Mouse (Mus musculus): ENCODE results near the gene Rpl3. TPM values are rescaled to one million over a fixed set of nuclear protein-coding genes. Genes with fewer than 3 reads are reported as not detected.

The Rpl3 gene
- polyA plus RNA-seq, 1 experiment from 2014 or later = 980 TPM

DNA sequence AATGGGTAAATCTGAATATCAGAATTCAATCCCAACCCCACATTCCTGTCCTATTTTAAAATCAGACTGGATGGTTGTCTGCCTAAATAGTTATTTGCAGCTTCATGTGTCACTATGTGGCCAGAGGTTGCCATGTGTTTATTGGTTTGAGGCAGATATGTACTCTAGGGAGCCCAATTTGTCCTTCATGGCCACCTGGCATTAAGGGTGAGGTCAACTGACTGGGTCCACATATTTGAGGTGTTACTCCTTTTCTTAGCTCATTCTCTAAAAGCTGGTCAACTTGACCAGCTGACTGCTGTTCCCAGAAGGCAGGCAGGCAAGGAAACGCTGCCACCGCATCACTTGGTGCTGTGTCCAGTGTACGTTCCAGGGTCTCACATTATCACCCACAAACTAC, 11.7 kb downstream of the Rpl3 start:
- no peak for DNase-seq (ENCODE audit: low spot score)
- Histone ChIP-seq H3K36me3 (peaks cover 60% of the 10 kb centered on the region), H3K27me3 (ENCODE audit: insufficient read depth, poor library complexity, severe bottlenecking) (no peaks in the 10 kb centered on the region), H3K27ac (no peak overlapping the region), H3K4me1 (peaks cover 36% of the 10 kb centered on the region), H3K9me3 (no peaks in the 10 kb centered on the region), H3K4me3 (peak overlapping the region; percentile 81; the same call in 1 of the 2 replicates)
- WGBS = 85% methylated on average over 3 of the region's 3 CpGs

DNA sequence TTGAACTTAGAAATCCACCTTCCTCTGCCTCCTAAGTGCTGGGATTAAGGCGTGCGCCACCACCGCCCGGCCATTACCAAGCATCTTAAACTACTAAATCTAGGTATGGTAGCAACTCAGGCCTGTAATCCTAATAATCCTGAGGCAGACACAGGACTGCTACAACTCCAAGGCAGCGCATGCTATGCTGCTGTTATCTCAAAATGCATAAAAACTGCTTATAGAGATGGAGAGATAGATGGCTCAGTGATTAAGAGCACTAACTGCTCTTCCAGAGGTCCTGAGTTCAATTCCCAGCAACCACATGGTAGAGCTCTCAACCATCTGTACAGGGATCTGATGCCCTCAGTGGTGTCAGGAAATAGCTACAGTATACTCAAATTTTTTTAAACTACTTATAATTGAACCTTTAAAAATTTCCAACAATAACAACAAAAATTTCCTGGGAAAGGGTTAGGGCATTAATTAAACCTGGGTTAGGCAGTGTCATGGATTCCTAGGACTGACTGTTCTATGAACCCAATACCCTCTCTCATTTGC, 12.5 kb downstream of the Rpl3 start:
- Histone ChIP-seq H3K9me3 (no peaks in the 10 kb centered on the region), H3K4me3 (no peak overlapping the region), H3K27ac (no peak overlapping the region), H3K27me3 (ENCODE audit: insufficient read depth, poor library complexity, severe bottlenecking) (no peaks in the 10 kb centered on the region), H3K36me3 (peaks cover 60% of the 10 kb centered on the region), H3K4me1 (peaks cover 41% of the 10 kb centered on the region)
- 88% methylated on average over 5 of the region's 5 CpGs for WGBS
- no peak for DNase-seq (ENCODE audit: low spot score)

DNA sequence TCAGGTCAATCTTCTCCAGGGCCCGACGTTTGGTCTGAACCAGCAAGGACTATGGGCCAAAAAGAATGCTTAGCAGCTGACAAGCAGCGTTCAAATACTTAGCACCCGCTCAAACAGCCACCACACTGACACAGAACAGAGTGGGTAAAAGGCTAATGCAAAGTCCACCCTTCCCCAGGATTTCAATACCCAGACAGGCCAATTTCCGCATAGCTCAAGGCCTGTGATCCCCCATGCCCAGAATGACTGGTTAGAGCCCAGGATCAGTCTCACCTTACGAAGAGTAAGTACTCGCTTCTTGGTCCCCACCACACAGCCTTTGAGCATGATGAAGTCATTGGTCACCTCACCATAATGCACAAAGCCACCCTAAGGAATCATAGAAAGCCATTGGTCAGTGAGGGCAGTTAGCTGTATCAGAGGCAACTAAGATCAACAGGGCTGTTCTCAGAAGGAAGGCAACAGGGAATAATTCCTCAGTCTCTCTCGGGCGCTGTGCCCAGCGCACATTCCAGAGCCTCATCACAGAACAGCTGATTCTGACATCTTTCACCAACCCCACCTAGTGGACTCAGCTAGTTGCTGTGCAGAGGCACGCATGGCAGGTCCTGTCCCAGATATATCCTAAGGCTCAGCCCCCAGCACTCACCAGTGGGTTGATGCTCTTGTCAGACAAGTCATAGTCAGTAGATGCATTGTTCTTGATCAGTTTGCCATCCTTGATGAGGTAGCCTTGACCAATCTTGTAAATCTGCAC, 13.4 kb downstream of the Rpl3 start:
- WGBS = 76% methylated on average over 11 of the region's 11 CpGs
- DNase-seq (ENCODE audit: low spot score) = no peak
- H3K27me3 ChIP-seq (ENCODE audit: insufficient read depth, poor library complexity, severe bottlenecking) = no peaks in the 10 kb centered on the region
- no peak overlapping the region for H3K27ac ChIP-seq
- no peaks in the 10 kb centered on the region for H3K9me3 ChIP-seq
- no peak overlapping the region for H3K4me3 ChIP-seq
- peaks cover 60% of the 10 kb centered on the region for H3K36me3 ChIP-seq
- peaks cover 41% of the 10 kb centered on the region for H3K4me1 ChIP-seq

- Histone ChIP-seq H3K9me3 (no peaks in the 10 kb centered on the region), H3K27me3 (ENCODE audit: insufficient read depth, poor library complexity, severe bottlenecking) (0 out of 2 replicates have a peak, but pooled peaks cover 3% of the 10 kb centered on the region), H3K4me3 (no peak overlapping the region), H3K4me1 (peaks cover 45% of the 10 kb centered on the region), H3K27ac (peak overlapping the region; percentile 26; the same call in 1 of the 2 replicates), H3K36me3 (peaks cover 52% of the 10 kb centered on the region)
- WGBS = 5% methylated on average over 2 of the region's 2 CpGs
- peak; percentile 91 for DNase-seq (ENCODE audit: low spot score)
Measured at GRCm38 (mm10) chr15:80076338-80077136, 15.1 kb downstream of the Rpl3 start.

GRCm38 (mm10) chr15:80075733-80076337, 15.8 kb downstream of the Rpl3 start:
- 31% methylated on average over 5 of the region's 5 CpGs for WGBS
- Histone ChIP-seq H3K4me3 (no peak overlapping the region), H3K9me3 (no peaks in the 10 kb centered on the region), H3K4me1 (peaks cover 40% of the 10 kb centered on the region), H3K27ac (peak overlapping the region; percentile 26; the same call in 1 of the 2 replicates), H3K27me3 (ENCODE audit: insufficient read depth, poor library complexity, severe bottlenecking) (0 out of 2 replicates have a peak, but pooled peaks cover 3% of the 10 kb centered on the region), H3K36me3 (peaks cover 45% of the 10 kb centered on the region)
- DNase-seq (ENCODE audit: low spot score) = no peak

DNA sequence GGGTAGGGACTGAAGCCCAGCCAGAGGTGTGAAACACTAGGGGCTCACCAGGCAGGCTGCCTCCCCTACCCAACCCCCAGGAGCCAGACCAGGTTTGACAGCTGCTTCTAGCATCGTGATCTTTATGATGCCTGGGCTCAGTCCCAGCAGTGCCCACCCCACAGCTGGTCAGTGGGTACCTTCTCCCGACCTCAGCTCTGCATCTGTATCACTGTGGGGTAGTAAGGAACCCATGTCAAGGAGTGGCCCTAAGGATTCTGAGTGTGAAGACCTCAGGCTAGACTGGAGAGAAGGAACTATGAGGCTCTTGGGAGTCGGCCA, 16.3 kb downstream of the Rpl3 start:
- no peak overlapping the region for H3K4me3 ChIP-seq
- no peaks in the 10 kb centered on the region for H3K9me3 ChIP-seq
- H3K27me3 ChIP-seq (ENCODE audit: insufficient read depth, poor library complexity, severe bottlenecking) = 0 out of 2 replicates have a peak, but pooled peaks cover 3% of the 10 kb centered on the region
- peak overlapping the region; percentile 26; the same call in 1 of the 2 replicates for H3K27ac ChIP-seq
- peaks cover 37% of the 10 kb centered on the region for H3K4me1 ChIP-seq
- no peak for DNase-seq (ENCODE audit: low spot score)
- 40% methylated on average over 3 of the region's 3 CpGs for WGBS
- H3K36me3 ChIP-seq = peaks cover 40% of the 10 kb centered on the region

GRCm38 (mm10) chr15:80074663-80075373, 16.9 kb downstream of the Rpl3 start:
- Histone ChIP-seq H3K36me3 (peaks cover 34% of the 10 kb centered on the region), H3K4me3 (no peak overlapping the region), H3K27me3 (ENCODE audit: insufficient read depth, poor library complexity, severe bottlenecking) (0 out of 2 replicates have a peak, but pooled peaks cover 3% of the 10 kb centered on the region), H3K27ac (peak overlapping the region; percentile 26; the same call in 1 of the 2 replicates), H3K4me1 (peaks cover 42% of the 10 kb centered on the region), H3K9me3 (no peaks in the 10 kb centered on the region)
- no peak for DNase-seq (ENCODE audit: low spot score)
- WGBS = 41% methylated on average over 6 of the region's 6 CpGs

GRCm38 (mm10) chr15:80073256-80073621, 18.4 kb downstream of the Rpl3 start:
- Histone ChIP-seq H3K4me1 (peaks cover 45% of the 10 kb centered on the region), H3K27ac (no peak overlapping the region), H3K36me3 (peaks cover 19% of the 10 kb centered on the region), H3K27me3 (ENCODE audit: insufficient read depth, poor library complexity, severe bottlenecking) (0 out of 2 replicates have a peak, but pooled peaks cover 3% of the 10 kb centered on the region), H3K4me3 (no peak overlapping the region), H3K9me3 (no peaks in the 10 kb centered on the region)
- no peak for DNase-seq (ENCODE audit: low spot score)
- WGBS = 78% methylated on average over 1 of the region's 1 CpGs

DNA sequence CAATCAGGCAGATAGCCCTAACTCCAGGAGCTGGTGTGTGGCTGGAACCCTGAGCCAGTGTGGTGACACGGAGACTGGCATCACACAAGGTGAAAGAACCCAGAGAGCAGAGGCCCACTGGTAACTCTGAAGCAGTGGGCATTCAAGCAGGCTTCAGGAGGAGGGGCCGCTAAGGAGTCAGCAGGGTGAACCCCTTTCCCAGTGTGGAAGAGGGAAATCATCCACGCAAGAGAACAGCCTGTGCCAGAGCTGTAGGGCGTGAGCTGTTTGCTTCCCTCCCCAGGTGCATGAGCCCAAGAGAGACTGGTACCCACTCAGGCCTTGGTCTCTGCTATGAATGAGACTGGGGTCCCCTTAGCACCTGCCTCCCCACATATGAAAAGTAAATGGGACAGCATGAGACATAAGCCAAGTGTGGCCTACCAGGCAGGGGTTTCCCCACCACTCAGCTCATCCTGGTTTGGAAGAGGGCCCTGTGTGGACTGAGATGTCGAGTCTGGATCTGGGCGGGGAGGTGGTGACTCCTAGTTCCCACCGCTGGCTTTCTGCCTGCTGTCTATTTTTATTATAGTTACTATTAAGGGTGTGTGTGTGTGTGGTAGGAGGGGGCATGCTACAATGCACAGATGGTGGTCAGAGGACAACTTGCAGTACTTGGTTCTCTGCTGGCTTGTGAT, 19.0 kb downstream of the Rpl3 start:
- peaks cover 13% of the 10 kb centered on the region for H3K36me3 ChIP-seq
- 79% methylated on average over 7 of the region's 7 CpGs for WGBS
- no peaks in the 10 kb centered on the region for H3K9me3 ChIP-seq
- H3K4me1 ChIP-seq = peaks cover 45% of the 10 kb centered on the region
- no peak overlapping the region for H3K27ac ChIP-seq
- DNase-seq (ENCODE audit: low spot score) = no peak
- no peak overlapping the region for H3K4me3 ChIP-seq
- H3K27me3 ChIP-seq (ENCODE audit: insufficient read depth, poor library complexity, severe bottlenecking) = 0 out of 2 replicates have a peak, but pooled peaks cover 3% of the 10 kb centered on the region

GRCm38 (mm10) chr15:80071951-80072437, 19.7 kb downstream of the Rpl3 start:
- Histone ChIP-seq H3K4me1 (peaks cover 48% of the 10 kb centered on the region), H3K4me3 (no peak overlapping the region), H3K27ac (peak overlapping the region; percentile 10; the same call in 1 of the 2 replicates), H3K9me3 (no peaks in the 10 kb centered on the region), H3K36me3 (peaks cover 7% of the 10 kb centered on the region), H3K27me3 (ENCODE audit: insufficient read depth, poor library complexity, severe bottlenecking) (0 out of 2 replicates have a peak, but pooled peaks cover 3% of the 10 kb centered on the region)
- WGBS = 48% methylated on average over 9 of the region's 9 CpGs
- no peak for DNase-seq (ENCODE audit: low spot score)

DNA sequence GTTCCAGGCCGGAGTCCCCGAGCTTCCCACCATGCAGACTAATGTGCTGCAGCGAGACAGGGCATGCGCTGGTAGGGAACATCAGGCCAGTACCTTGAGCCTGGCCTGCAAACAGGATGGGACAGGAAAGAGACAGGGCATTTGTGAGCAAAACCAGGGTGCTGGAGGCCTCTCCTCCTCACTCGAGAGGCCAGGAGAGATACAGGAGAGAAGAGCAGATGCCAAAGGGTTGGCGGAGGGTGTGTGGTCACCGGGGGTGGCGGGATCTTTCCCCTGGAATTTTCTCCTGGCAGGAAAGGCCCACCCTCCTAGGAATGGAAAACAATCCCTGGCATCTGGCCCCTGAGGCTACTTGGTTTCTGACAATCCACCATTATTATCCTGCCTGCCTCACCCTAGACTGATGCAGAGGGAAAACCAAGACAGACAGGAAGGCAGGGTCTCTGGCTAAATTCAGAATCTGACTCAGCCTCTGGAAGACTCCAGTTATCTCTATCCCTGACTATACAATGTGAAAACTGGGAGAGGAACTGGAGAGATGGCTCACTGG, 21.5 kb downstream of the Rpl3 start:
- Histone ChIP-seq H3K9me3 (no peaks in the 10 kb centered on the region), H3K27me3 (ENCODE audit: insufficient read depth, poor library complexity, severe bottlenecking) (0 out of 2 replicates have a peak, but pooled peaks cover 3% of the 10 kb centered on the region), H3K4me3 (no peak overlapping the region), H3K4me1 (peaks cover 33% of the 10 kb centered on the region), H3K27ac (peak overlapping the region; percentile 57; the same call in 1 of the 2 replicates), H3K36me3 (no peaks in the 10 kb centered on the region)
- 51% methylated on average over 8 of the region's 8 CpGs for WGBS
- no peak for DNase-seq (ENCODE audit: low spot score)
